Mouse (Mus musculus): Measurements from ENCODE around the gene R3hdm4. TPM values are rescaled to one million over a fixed set of nuclear protein-coding genes. Genes with fewer than 3 reads are reported as not detected.

Gene R3hdm4
- total and polyA plus RNA-seq, 3 experiments: 10.5 to 59.4 (median 22.3) TPM

DNA sequence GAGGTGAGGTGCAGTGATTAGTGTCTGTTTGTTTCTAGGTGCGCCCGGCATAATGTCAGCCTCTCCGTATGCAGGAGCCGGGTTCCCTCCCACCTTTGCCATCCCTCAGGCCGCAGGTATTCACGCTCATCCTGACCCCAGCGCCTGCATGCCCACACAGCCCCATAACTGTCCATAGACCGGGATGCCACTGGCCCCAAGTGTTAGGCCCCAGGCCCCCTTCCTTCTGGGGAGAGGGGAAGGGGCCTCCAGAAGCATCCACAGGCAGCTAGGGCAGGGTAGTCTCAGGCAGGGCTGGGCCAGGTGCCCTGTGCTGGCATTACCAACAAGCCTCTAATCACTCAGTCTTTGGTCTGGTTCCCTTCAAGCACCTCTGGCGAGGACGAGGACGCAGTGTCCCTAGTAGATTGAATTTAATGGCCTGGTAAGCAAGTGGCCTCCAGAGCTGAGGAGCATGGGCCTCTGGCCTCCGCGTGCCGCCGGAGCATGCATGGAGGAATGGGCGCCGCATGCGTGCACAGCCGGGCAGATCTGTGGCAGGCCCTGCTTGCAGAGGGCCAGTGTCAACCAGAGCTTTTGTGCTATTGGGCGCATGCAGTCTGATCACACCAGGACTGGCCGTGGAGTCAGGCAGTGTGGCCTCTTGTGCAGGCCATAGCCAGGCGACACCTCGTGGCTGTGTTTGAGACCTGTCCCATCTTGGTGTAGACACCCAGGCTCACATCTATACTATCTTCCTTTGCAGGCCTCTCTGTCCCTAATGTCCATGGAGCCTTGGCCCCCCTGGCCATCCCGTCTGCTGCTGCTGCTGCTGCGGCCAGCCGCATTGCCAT lies 60.7 kb downstream of the R3hdm4 start:
- Histone ChIP-seq H3K9ac (ENCODE audit: insufficient read depth, low read depth) (no peak overlapping the region), H3K36me3 (replicated peaks in 1 of 2; ENCODE audit: control insufficient read depth in 1 of 2, insufficient read depth in 1 of 2, low read length in 1 of 2) (peaks cover 82 to 87% of the 10 kb centered on the region in 2 experiments), H3K4me2 (ENCODE audit: insufficient read depth, low read depth, poor library complexity, severe bottlenecking) (no peak overlapping the region), H3K4me3 (replicated peaks in 1 of 3; ENCODE audit: low read depth in 2 of 3, low read length in 2 of 3, poor library complexity in 1 of 3) (no peak overlapping the region), H3K9me3 (replicated peaks; ENCODE audit: low read length) (no peaks in the 10 kb centered on the region), H3K27ac (ENCODE audit: insufficient read depth, low read depth) (no peak overlapping the region), H3K27me3 (replicated peaks) (no peaks in the 10 kb centered on the region), H3K79me2 (replicated peaks; ENCODE audit: control insufficient read depth, extremely low read depth, insufficient read depth, poor library complexity, severe bottlenecking) (peaks cover 54% of the 10 kb centered on the region), H3K4me1 (ENCODE audit: control insufficient read depth in 1 of 2, insufficient read depth in 2 of 2) (peaks cover 11 to 26% of the 10 kb centered on the region in 2 experiments)
- DNase-seq (ENCODE audit: extremely low read depth): no peak
- in situ Hi-C loops (cut with MboI; ENCODE audit: low pct_ligation_motif_present, low pct_unique_long_range_greater_than_20kb, low sequenced_read_pairs) (no loop called here), dilution Hi-C loops (cut with MboI; ENCODE audit: extremely low pct_ligation_motif_present, extremely low pct_unique_long_range_greater_than_20kb, low sequenced_read_pairs) (no loop called here)
- no peak for TF ChIP-seq HCFC1 (IDR thresholded peaks at IDR 0.05; ENCODE audit: low read depth, low read length)
- no peak for TF ChIP-seq E2F4 (IDR thresholded peaks at IDR 0.05; ENCODE audit: insufficient replicate concordance, low read depth, low read length)
- no peak for TF ChIP-seq PAX5 (IDR thresholded peaks at IDR 0.05; ENCODE audit: low read length)
- TF ChIP-seq ETS1 (conservative IDR thresholded peaks at IDR 0.05; ENCODE audit: low read depth, low read length): no peak
- no peak for TF ChIP-seq MAX (IDR thresholded peaks at IDR 0.05; ENCODE audit: low read length)

Other genes starting within 250 kb of the R3hdm4 start
Only the 20 nearest of the 34 such genes appear.
- gene Prss57, start 130.2 kb downstream of the R3hdm4 start, total RNA-seq (2012; rRNA removed): 0.08 and 0.21 TPM in 2 replicates
- not detected in 2 replicates for gene Prss57, start 130.2 kb downstream of the R3hdm4 start, total RNA-seq (2014; rRNA removed)
- not detected in 2 replicates for gene Prss57, start 130.2 kb downstream of the R3hdm4 start, polyA plus RNA-seq (2012; ENCODE audit: insufficient read length, low read depth)
- 3.1 and 5.3 TPM in 2 replicates for gene Palm, start 127.6 kb downstream of the R3hdm4 start, total RNA-seq (2012; rRNA removed)
- gene Palm, start 127.6 kb downstream of the R3hdm4 start, total RNA-seq (2014; rRNA removed): 0.36 and 0.78 TPM in 2 replicates
- gene Palm, start 127.6 kb downstream of the R3hdm4 start, polyA plus RNA-seq (2012; ENCODE audit: insufficient read length, low read depth): 1.5 and 2.5 TPM in 2 replicates
- not detected in 2 replicates for gene Misp, start 100.2 kb downstream of the R3hdm4 start, total RNA-seq (2012; rRNA removed)
- gene Misp, start 100.2 kb downstream of the R3hdm4 start, total RNA-seq (2014; rRNA removed): not detected in 2 replicates
- gene Misp, start 100.2 kb downstream of the R3hdm4 start, polyA plus RNA-seq (2012; ENCODE audit: insufficient read length, low read depth): not detected in 2 replicates
- gene Ptbp1, start 66.8 kb downstream of the R3hdm4 start, total RNA-seq (2012; rRNA removed): 252 and 284 TPM in 2 replicates
- gene Ptbp1, start 66.8 kb downstream of the R3hdm4 start, total RNA-seq (2014; rRNA removed): 261 and 284 TPM in 2 replicates
- 482 and 497 TPM in 2 replicates for gene Ptbp1, start 66.8 kb downstream of the R3hdm4 start, polyA plus RNA-seq (2012; ENCODE audit: insufficient read length, low read depth)
- gene Prtn3, start 46.7 kb downstream of the R3hdm4 start, total RNA-seq (2012; rRNA removed): 0.30 TPM in 1 of 2 replicates, not detected in the other
- gene Prtn3, start 46.7 kb downstream of the R3hdm4 start, total RNA-seq (2014; rRNA removed): not detected in 2 replicates
- gene Prtn3, start 46.7 kb downstream of the R3hdm4 start, polyA plus RNA-seq (2012; ENCODE audit: insufficient read length, low read depth): 0.39 TPM in 1 of 2 replicates, not detected in the other
- 0.47 and 0.55 TPM in 2 replicates for gene Plppr3, start 46.6 kb downstream of the R3hdm4 start, total RNA-seq (2012; rRNA removed)
- gene Plppr3, start 46.6 kb downstream of the R3hdm4 start, total RNA-seq (2014; rRNA removed): not detected in 2 replicates
- 3.4 TPM in 2 replicates for gene Plppr3, start 46.6 kb downstream of the R3hdm4 start, polyA plus RNA-seq (2012; ENCODE audit: insufficient read length, low read depth)
- not detected in 2 replicates for gene Elane, start 35.0 kb downstream of the R3hdm4 start, total RNA-seq (2012; rRNA removed)
- gene Elane, start 35.0 kb downstream of the R3hdm4 start, total RNA-seq (2014; rRNA removed): not detected in 2 replicates
- gene Elane, start 35.0 kb downstream of the R3hdm4 start, polyA plus RNA-seq (2012; ENCODE audit: insufficient read length, low read depth): not detected in 2 replicates
- gene Cfd, start 30.4 kb downstream of the R3hdm4 start, total RNA-seq (2012; rRNA removed): not detected in 2 replicates
- gene Cfd, start 30.4 kb downstream of the R3hdm4 start, total RNA-seq (2014; rRNA removed): not detected in 2 replicates
- 0.26 TPM in 1 of 2 replicates, not detected in the other for gene Cfd, start 30.4 kb downstream of the R3hdm4 start, polyA plus RNA-seq (2012; ENCODE audit: insufficient read length, low read depth)
- 12.1 and 14.4 TPM in 2 replicates for gene Med16, start 12.3 kb downstream of the R3hdm4 start, total RNA-seq (2012; rRNA removed)
- 8.7 and 10.2 TPM in 2 replicates for gene Med16, start 12.3 kb downstream of the R3hdm4 start, total RNA-seq (2014; rRNA removed)
- 20.7 and 22.8 TPM in 2 replicates for gene Med16, start 12.3 kb downstream of the R3hdm4 start, polyA plus RNA-seq (2012; ENCODE audit: insufficient read length, low read depth)
- gene Gm26602, start 10.4 kb downstream of the R3hdm4 start, total RNA-seq (2012; rRNA removed): 6.0 and 8.1 TPM in 2 replicates
- not detected in 2 replicates for gene Gm26602, start 10.4 kb downstream of the R3hdm4 start, total RNA-seq (2014; rRNA removed)
- gene Gm26602, start 10.4 kb downstream of the R3hdm4 start, polyA plus RNA-seq (2012; ENCODE audit: insufficient read length, low read depth): not detected in 2 replicates
- gene Kiss1r, start 4.2 kb downstream of the R3hdm4 start, total RNA-seq (2012; rRNA removed): 0.21 and 0.76 TPM in 2 replicates
- gene Kiss1r, start 4.2 kb downstream of the R3hdm4 start, total RNA-seq (2014; rRNA removed): 0.24 and 0.32 TPM in 2 replicates
- 0.17 and 0.20 TPM in 2 replicates for gene Kiss1r, start 4.2 kb downstream of the R3hdm4 start, polyA plus RNA-seq (2012; ENCODE audit: insufficient read length, low read depth)
- gene Arid3a, start 5.8 kb upstream of the R3hdm4 start, total RNA-seq (2012; rRNA removed): 114 and 161 TPM in 2 replicates
- 45.9 and 48.4 TPM in 2 replicates for gene Arid3a, start 5.8 kb upstream of the R3hdm4 start, total RNA-seq (2014; rRNA removed)
- gene Arid3a, start 5.8 kb upstream of the R3hdm4 start, polyA plus RNA-seq (2012; ENCODE audit: insufficient read length, low read depth): 84.7 and 94.4 TPM in 2 replicates
- 92.1 and 111 TPM in 2 replicates for gene Wdr18, start 38.9 kb upstream of the R3hdm4 start, total RNA-seq (2012; rRNA removed)
- 59.7 and 70.8 TPM in 2 replicates for gene Wdr18, start 38.9 kb upstream of the R3hdm4 start, total RNA-seq (2014; rRNA removed)
- 54.2 and 69.7 TPM in 2 replicates for gene Wdr18, start 38.9 kb upstream of the R3hdm4 start, polyA plus RNA-seq (2012; ENCODE audit: insufficient read length, low read depth)
- gene Grin3b, start 49.5 kb upstream of the R3hdm4 start, total RNA-seq (2012; rRNA removed): 0.59 and 0.76 TPM in 2 replicates
- gene Grin3b, start 49.5 kb upstream of the R3hdm4 start, total RNA-seq (2014; rRNA removed): 0.27 and 0.30 TPM in 2 replicates
- 0.56 and 0.78 TPM in 2 replicates for gene Grin3b, start 49.5 kb upstream of the R3hdm4 start, polyA plus RNA-seq (2012; ENCODE audit: insufficient read length, low read depth)
- 67.1 and 71.7 TPM in 2 replicates for gene Tmem259, start 63.1 kb upstream of the R3hdm4 start, total RNA-seq (2012; rRNA removed)
- gene Tmem259, start 63.1 kb upstream of the R3hdm4 start, total RNA-seq (2014; rRNA removed): 50.1 and 50.2 TPM in 2 replicates
- 66.0 and 84.2 TPM in 2 replicates for gene Tmem259, start 63.1 kb upstream of the R3hdm4 start, polyA plus RNA-seq (2012; ENCODE audit: insufficient read length, low read depth)
- 26.3 and 26.9 TPM in 2 replicates for gene Cnn2, start 67.4 kb upstream of the R3hdm4 start, total RNA-seq (2012; rRNA removed)
- gene Cnn2, start 67.4 kb upstream of the R3hdm4 start, total RNA-seq (2014; rRNA removed): 46.3 and 49.0 TPM in 2 replicates
- 52.6 and 62.7 TPM in 2 replicates for gene Cnn2, start 67.4 kb upstream of the R3hdm4 start, polyA plus RNA-seq (2012; ENCODE audit: insufficient read length, low read depth)
- gene Abca7, start 75.3 kb upstream of the R3hdm4 start, total RNA-seq (2012; rRNA removed): 6.8 and 7.0 TPM in 2 replicates
- gene Abca7, start 75.3 kb upstream of the R3hdm4 start, total RNA-seq (2014; rRNA removed): 2.3 TPM in 2 replicates
- gene Abca7, start 75.3 kb upstream of the R3hdm4 start, polyA plus RNA-seq (2012; ENCODE audit: insufficient read length, low read depth): 5.4 and 6.1 TPM in 2 replicates
- gene Arhgap45, start 95.4 kb upstream of the R3hdm4 start, total RNA-seq (2012; rRNA removed): 23.4 and 25.9 TPM in 2 replicates
- gene Arhgap45, start 95.4 kb upstream of the R3hdm4 start, total RNA-seq (2014; rRNA removed): 10.3 and 11.8 TPM in 2 replicates
- 20.2 and 21.2 TPM in 2 replicates for gene Arhgap45, start 95.4 kb upstream of the R3hdm4 start, polyA plus RNA-seq (2012; ENCODE audit: insufficient read length, low read depth)
- 127 and 132 TPM in 2 replicates for gene Polr2e, start 118.6 kb upstream of the R3hdm4 start, total RNA-seq (2012; rRNA removed)
- gene Polr2e, start 118.6 kb upstream of the R3hdm4 start, total RNA-seq (2014; rRNA removed): 98.3 and 105 TPM in 2 replicates
- 194 and 227 TPM in 2 replicates for gene Polr2e, start 118.6 kb upstream of the R3hdm4 start, polyA plus RNA-seq (2012; ENCODE audit: insufficient read length, low read depth)
- gene Gpx4, start 126.0 kb upstream of the R3hdm4 start, total RNA-seq (2012; rRNA removed): 368 and 459 TPM in 2 replicates
- 352 and 386 TPM in 2 replicates for gene Gpx4, start 126.0 kb upstream of the R3hdm4 start, total RNA-seq (2014; rRNA removed)
- gene Gpx4, start 126.0 kb upstream of the R3hdm4 start, polyA plus RNA-seq (2012; ENCODE audit: insufficient read length, low read depth): 332 and 353 TPM in 2 replicates

Data from CH12.LX (cell line).